Mouse (Mus musculus): ENCODE measurements at regions not wholly inside any gene's neighbourhood (a gene's known extent, or its start where the extent isn't known, plus 50 kb on each side); places are given as distances from the start of the nearest gene placed in this dataset.

GRCm38 (mm10) chr1:164572183-164572582 lies 114.0 kb upstream of the Atp1b1 start:
- TF ChIP-seq CTCF (IDR thresholded peaks at IDR 0.05; ENCODE audit: low read depth) (no peak), EP300 (IDR thresholded peaks at IDR 0.05; ENCODE audit: low read depth) (no peak)
